Mouse (Mus musculus) bone marrow macrophage, adult 2 months (primary cell): Measurements from ENCODE around the gene Itga2b. TPM values are rescaled to one million over a fixed set of nuclear protein-coding genes. Genes with fewer than 3 reads are reported as not detected.
A peak's percentile ranks its signal among the peaks of the same experiment; 100 is the strongest.

Source experiments
- H3K27ac ChIP-seq: 2 replicates; pipeline ENCODE4 v1.5.1; 2012; ENCODE audit warnings: low read depth, low read length; ENCODE audit not compliant: insufficient read depth
- H3K4me1 ChIP-seq: 2 replicates; pipeline ENCODE4 v1.6.1; 2012; ENCODE audit warnings: low read length; ENCODE audit not compliant: control insufficient read depth, insufficient read depth
- H3K4me3 ChIP-seq: 2 replicates; pipeline ENCODE4 v1.5.1; 2012; ENCODE audit warnings: mild to moderate bottlenecking, low read length, moderate library complexity; ENCODE audit not compliant: insufficient read depth
- CTCF ChIP-seq: IDR thresholded peaks from 2 replicates; pipeline ENCODE4 v1.5.1; 2012; ENCODE audit warnings: low read depth, mild to moderate bottlenecking, low read length, moderate library complexity
- POLR2A ChIP-seq: IDR thresholded peaks from 2 replicates; pipeline ENCODE4 v1.6.1; 2012; ENCODE audit warnings: mild to moderate bottlenecking, low read depth, low read length, borderline replicate concordance
- polyA plus RNA-seq: library from polyadenylated mRNA; stranded (reverse); fragments of >200 nt; gene quantifications from 2 replicates; pipeline ENCODE4 v1.2.4, GENCODE M21; 2012; ENCODE audit not compliant: missing spikeins, insufficient read depth, insufficient read length

Itga2b gene
- polyA plus RNA-seq, 1 experiment = 2.5 TPM

- TF ChIP-seq CTCF (no peak; the same call in 1 of the 2 replicates), POLR2A (no peak)
- Histone ChIP-seq H3K27ac (peak overlapping the region; percentile 76; the same call in 1 of the 2 replicates), H3K4me1 (peaks cover 19% of the 10 kb centered on the region), H3K4me3 (peak overlapping the region; percentile 95)
Measured at GRCm38 (mm10) chr11:102406401-102406800, 63.5 kb downstream of the Itga2b start.

GRCm38 (mm10) chr11:102405544-102406285 lies 64.2 kb downstream of the Itga2b start:
- peak overlapping the region; percentile 95 for H3K4me3 ChIP-seq
- H3K27ac ChIP-seq = no peak overlapping the region
- peaks cover 18% of the 10 kb centered on the region for H3K4me1 ChIP-seq
- TF ChIP-seq POLR2A (no peak), CTCF (no peak)

- TF ChIP-seq CTCF (no peak), POLR2A (no peak)
- Histone ChIP-seq H3K4me1 (peaks cover 13% of the 10 kb centered on the region), H3K27ac (no peak overlapping the region), H3K4me3 (no peak overlapping the region)
Measured at GRCm38 (mm10) chr11:102404161-102405010, 65.5 kb downstream of the Itga2b start.

- H3K4me1 ChIP-seq = peaks cover 9% of the 10 kb centered on the region; the same call in 1 of the 2 replicates
- H3K4me3 ChIP-seq = no peak overlapping the region
- TF ChIP-seq CTCF = no peak
- TF ChIP-seq POLR2A = no peak
- H3K27ac ChIP-seq = no peak overlapping the region
Measured at GRCm38 (mm10) chr11:102403657-102404056, 66.3 kb downstream of the Itga2b start.

Other genes with a start within 250 kb of the Itga2b start
- 96.3 and 116 TPM in 2 replicates for gene Hdac5, start 240.0 kb downstream of the Itga2b start, polyA plus RNA-seq
- gene BC030867, start 221.2 kb downstream of the Itga2b start, polyA plus RNA-seq = 6.3 and 7.2 TPM in 2 replicates
- gene Asb16, start 201.4 kb downstream of the Itga2b start, polyA plus RNA-seq = not detected in 2 replicates
- 50.6 and 62.2 TPM in 2 replicates for gene Tmub2, start 185.2 kb downstream of the Itga2b start, polyA plus RNA-seq
- gene Atxn7l3, start 173.5 kb downstream of the Itga2b start, polyA plus RNA-seq = 32.9 and 39.8 TPM in 2 replicates
- gene Ubtf, start 150.4 kb downstream of the Itga2b start, polyA plus RNA-seq = 59.0 and 59.7 TPM in 2 replicates
- not detected in 2 replicates for gene Slc4a1, start 103.9 kb downstream of the Itga2b start, polyA plus RNA-seq
- not detected in 2 replicates for gene Rundc3a, start 76.7 kb downstream of the Itga2b start, polyA plus RNA-seq
- gene Slc25a39, start 62.2 kb downstream of the Itga2b start, polyA plus RNA-seq = 133 and 173 TPM in 2 replicates
- 1,924 and 2,101 TPM in 2 replicates for gene Grn, start 39.8 kb downstream of the Itga2b start, polyA plus RNA-seq
- gene Fam171a2, start 22.4 kb downstream of the Itga2b start, polyA plus RNA-seq = not detected in 2 replicates
- 26.8 and 28.4 TPM in 2 replicates for gene Gpatch8, start 86.3 kb upstream of the Itga2b start, polyA plus RNA-seq
- gene Gm11627, start 109.3 kb upstream of the Itga2b start, polyA plus RNA-seq = not detected in 2 replicates
- gene Fzd2, start 134.3 kb upstream of the Itga2b start, polyA plus RNA-seq = 0.21 TPM in 1 of 2 replicates, not detected in the other
- not detected in 2 replicates for gene Meioc, start 193.6 kb upstream of the Itga2b start, polyA plus RNA-seq
- gene Ccdc43, start 227.7 kb upstream of the Itga2b start, polyA plus RNA-seq = 28.9 and 30.5 TPM in 2 replicates